In the genomic region with DNA sequence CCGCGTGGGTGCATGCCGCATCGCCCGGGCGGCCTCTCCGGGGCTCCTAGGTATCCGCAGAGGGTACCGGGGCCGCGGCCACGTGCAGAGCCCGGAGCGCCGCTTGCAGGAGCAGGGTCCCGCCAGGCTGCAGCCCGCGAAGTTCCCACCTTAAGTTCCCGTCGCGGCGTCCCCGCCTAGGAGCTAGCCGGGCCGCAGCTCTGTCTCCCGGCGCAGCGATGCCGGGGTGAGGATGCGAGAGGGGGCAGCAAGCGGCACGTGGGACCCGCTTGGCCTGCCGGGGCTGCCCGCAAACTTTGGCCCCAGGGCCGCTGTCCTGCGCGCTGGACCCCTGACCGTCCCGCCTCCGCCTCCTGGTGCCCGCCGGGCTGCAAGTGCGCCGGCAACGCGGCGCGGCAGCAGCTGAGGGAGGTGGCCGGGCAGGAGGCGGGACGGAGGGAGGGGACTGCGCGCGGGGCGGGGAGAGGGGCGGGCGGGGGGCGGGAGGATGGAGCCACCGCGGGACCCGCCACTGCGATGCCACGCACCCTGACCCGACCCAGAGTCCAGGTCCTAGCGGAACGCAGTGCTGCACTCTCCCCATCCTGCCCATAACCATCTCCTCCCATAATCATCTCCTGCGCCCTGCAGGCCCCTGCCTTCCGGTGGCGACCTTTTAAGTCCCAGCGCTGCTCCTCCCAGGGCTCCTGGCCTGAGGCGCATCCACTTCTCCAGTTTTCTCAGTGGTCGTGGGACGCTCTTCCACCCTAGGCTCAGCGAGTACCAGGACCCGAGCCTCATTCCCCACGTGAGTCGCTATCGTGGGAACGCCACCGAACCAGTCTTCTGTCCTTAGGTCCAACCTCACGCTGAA, we compare ENCODE assay signal across 8 mouse cellular contexts. TPM values are rescaled to one million over a fixed set of nuclear protein-coding genes. Genes with fewer than 3 reads are reported as not detected.
DNase-seq lines count a peak whose midpoint lies in the region; ATAC-seq and TF ChIP-seq lines count a peak whose summit lies in the region.

No protein-coding gene starts in this region.

- TF ChIP-seq EP300 in liver, embryonic 14.5 days (IDR thresholded peaks at IDR 0.05; ENCODE audit: low read depth): no peak

- peak; percentile 45 to 76 for DNase-seq in adrenal gland, adult (ENCODE audit: inconsistent age in 2 of 2, low spot score in 1 of 2)
- no peak for DNase-seq in adrenal gland, adult 8-10 months
- peak; percentile 39 to 46 for DNase-seq in adrenal gland, adult 18-20 months (ENCODE audit: low spot score in 2 of 2)
- DNase-seq in forebrain, embryonic 14.5 days (ENCODE audit: low spot score): peak; percentile 55
- peak; percentile 76 for DNase-seq in intestine, embryonic 14.5 days (ENCODE audit: low spot score)
- no peak for DNase-seq in liver, embryonic 14.5 days (ENCODE audit: low read depth in 3 of 3, low spot score in 3 of 3)
- peak; percentile 25 for DNase-seq in ovary, adult 18-20 months (ENCODE audit: low spot score)
- DNase-seq in cerebellum, postnatal 4 days (ENCODE audit: low spot score in 2 of 2): no peak

- 0 out of 2 replicates have a peak, but pooled peaks cover 2% of the 10 kb centered on the region for H3K9me3 ChIP-seq in forebrain, embryonic 14.5 days (replicated peaks; ENCODE audit: control insufficient read depth, low read length)
- no peaks in the 10 kb centered on the region for H3K9me3 ChIP-seq in intestine, embryonic 14.5 days (ENCODE audit: control insufficient read depth, low read length)
- no peaks in the 10 kb centered on the region for H3K9me3 ChIP-seq in liver, embryonic 14.5 days (ENCODE audit: control insufficient read depth, low read length)

- no peaks in the 10 kb centered on the region for H3K36me3 ChIP-seq in forebrain, embryonic 14.5 days (ENCODE audit: control insufficient read depth, insufficient read depth, low read length)
- H3K36me3 ChIP-seq in intestine, embryonic 14.5 days (ENCODE audit: control insufficient read depth, insufficient read depth, low read length): no peaks in the 10 kb centered on the region
- H3K36me3 ChIP-seq in liver, embryonic 14.5 days (replicated peaks; ENCODE audit: control insufficient read depth, insufficient read depth, low read depth): no peaks in the 10 kb centered on the region

- no peak overlapping the region for H3K27ac ChIP-seq in forebrain, embryonic 14.5 days (ENCODE audit: low read depth, low read length)
- no peak overlapping the region for H3K27ac ChIP-seq in intestine, embryonic 14.5 days (ENCODE audit: low read depth)
- no peak overlapping the region for H3K27ac ChIP-seq in liver, embryonic 14.5 days

- H3K4me3 ChIP-seq in forebrain, embryonic 14.5 days (ENCODE audit: low read depth, low read length): peak overlapping the region; percentile 47
- H3K4me3 ChIP-seq in intestine, embryonic 14.5 days (ENCODE audit: low read depth, low read length): peak overlapping the region; percentile 63
- peak overlapping the region; percentile 20 to 37; a peak in 3 of 4 replicates for H3K4me3 ChIP-seq in liver, embryonic 14.5 days (ENCODE audit: insufficient read depth in 1 of 2, low read depth in 2 of 2, low read length in 2 of 2)

- ATAC-seq in forebrain, embryonic 14.5 days: peak; percentile 65
- ATAC-seq in intestine, embryonic 14.5 days (replicated peaks; ENCODE audit: low FRiP score, low TSS enrichment, low read depth): peak; percentile 77
- no peak for ATAC-seq in liver, embryonic 14.5 days (ENCODE audit: insufficient read depth)

- H3K4me1 ChIP-seq in forebrain, embryonic 14.5 days (ENCODE audit: control insufficient read depth, insufficient read depth, low read length): peaks cover 7% of the 10 kb centered on the region; the same call in 1 of the 2 replicates
- peaks cover 9% of the 10 kb centered on the region for H3K4me1 ChIP-seq in intestine, embryonic 14.5 days (replicated peaks; ENCODE audit: control insufficient read depth, insufficient read depth, low read length)
- no peaks in the 10 kb centered on the region for H3K4me1 ChIP-seq in liver, embryonic 14.5 days (replicated peaks; ENCODE audit: control insufficient read depth in 2 of 2, insufficient read depth in 2 of 2, low read length in 1 of 2)

- under 1% methylated on average over 68 of the region's 82 CpGs for WGBS in forebrain, embryonic 14.5 days
- 1% methylated on average over 72 of the region's 82 CpGs for WGBS in intestine, embryonic 14.5 days
- WGBS in liver, embryonic 14.5 days (ENCODE audit: insufficient replicate concordance): 2% methylated on average over 68 of the region's 82 CpGs

- H3K9ac ChIP-seq in forebrain, embryonic 14.5 days (ENCODE audit: low read length): peak overlapping the region; percentile 62
- peak overlapping the region; percentile 52 for H3K9ac ChIP-seq in intestine, embryonic 14.5 days (ENCODE audit: low read length)
- no peak overlapping the region for H3K9ac ChIP-seq in liver, embryonic 14.5 days (replicated peaks)

- TF ChIP-seq CTCF in liver, embryonic 14.5 days (IDR thresholded peaks at IDR 0.05; ENCODE audit: low read depth): no peak

- peaks cover 46% of the 10 kb centered on the region for H3K27me3 ChIP-seq in forebrain, embryonic 14.5 days (replicated peaks; ENCODE audit: control insufficient read depth, insufficient read depth, low read length)
- peaks cover 50% of the 10 kb centered on the region for H3K27me3 ChIP-seq in intestine, embryonic 14.5 days (replicated peaks; ENCODE audit: control insufficient read depth, insufficient read depth, low read length)
- H3K27me3 ChIP-seq in liver, embryonic 14.5 days (ENCODE audit: control insufficient read depth, insufficient read depth, low read length): peaks cover 44% of the 10 kb centered on the region

- H3K4me2 ChIP-seq in forebrain, embryonic 14.5 days (ENCODE audit: low read length): peak overlapping the region; percentile 70
- H3K4me2 ChIP-seq in intestine, embryonic 14.5 days (ENCODE audit: low read length): peak overlapping the region; percentile 91
- peak overlapping the region; percentile 59 for H3K4me2 ChIP-seq in liver, embryonic 14.5 days (ENCODE audit: low read depth)

RNA-seq across cellular contexts. Expression of gene Kcng1, which starts 0.6 kb away (rescaled TPM):
- total RNA-seq in adrenal gland, adult 8-10 months (2022): under 1 TPM in 1 of 4 experiments, not detected in 3; 0.08 TPM
- not detected for total RNA-seq in adrenal gland, adult 18-20 months (2021)
- polyA plus RNA-seq in forebrain, embryonic 14.5 days (2014; fragmentation: Nextera tagmentation; extraction: Ambion mirVana): 8.0 and 9.7 TPM in 2 replicates
- polyA plus RNA-seq in intestine, embryonic 14.5 days (2014; fragmentation: Nextera tagmentation; extraction: Ambion mirVana): 11.7 and 12.0 TPM in 2 replicates
- polyA plus RNA-seq in liver, embryonic 14.5 days (2012; rRNA removed): 0.02 and 0.05 TPM in 2 replicates
- polyA plus RNA-seq in liver, embryonic 14.5 days (2014; fragmentation: Nextera tagmentation; extraction: Ambion mirVana): 0.09 and 0.10 TPM in 2 replicates

RNA-seq across cellular contexts. Expression of gene Mocs3, which starts 50.5 kb away (rescaled TPM):
- 10 to 100 TPM; 16.2 to 18.6 (median 17.9) TPM for total RNA-seq in adrenal gland, adult 8-10 months (2022)
- total RNA-seq in adrenal gland, adult 18-20 months (2021): 10 to 100 TPM; 15.4 to 16.9 TPM
- polyA plus RNA-seq in forebrain, embryonic 14.5 days (2014; fragmentation: Nextera tagmentation; extraction: Ambion mirVana): 9.1 and 9.7 TPM in 2 replicates
- polyA plus RNA-seq in intestine, embryonic 14.5 days (2014; fragmentation: Nextera tagmentation; extraction: Ambion mirVana): 7.7 and 7.8 TPM in 2 replicates
- polyA plus RNA-seq in liver, embryonic 14.5 days (2012; rRNA removed): 4.5 and 4.9 TPM in 2 replicates
- polyA plus RNA-seq in liver, embryonic 14.5 days (2014; fragmentation: Nextera tagmentation; extraction: Ambion mirVana): 3.6 and 3.8 TPM in 2 replicates

RNA-seq across cellular contexts. Expression of gene Dpm1, which starts 50.6 kb away (rescaled TPM):
- total RNA-seq in adrenal gland, adult 8-10 months (2022): 100 to 1,000 TPM; 107 to 133 (median 132) TPM
- 100 to 1,000 TPM; 122 to 134 TPM for total RNA-seq in adrenal gland, adult 18-20 months (2021)
- polyA plus RNA-seq in forebrain, embryonic 14.5 days (2014; fragmentation: Nextera tagmentation; extraction: Ambion mirVana): 51.1 and 71.7 TPM in 2 replicates
- 76.4 and 76.8 TPM in 2 replicates for polyA plus RNA-seq in intestine, embryonic 14.5 days (2014; fragmentation: Nextera tagmentation; extraction: Ambion mirVana)
- polyA plus RNA-seq in liver, embryonic 14.5 days (2012; rRNA removed): 4.2 and 23.2 TPM in 2 replicates
- polyA plus RNA-seq in liver, embryonic 14.5 days (2014; fragmentation: Nextera tagmentation; extraction: Ambion mirVana): 77.8 and 79.2 TPM in 2 replicates

RNA-seq across cellular contexts. Expression of gene Gm20716, which starts 50.8 kb away (rescaled TPM):
- total RNA-seq in adrenal gland, adult 8-10 months (2022): 10 to 100 TPM; 25.8 to 44.4 (median 34.9) TPM
- total RNA-seq in adrenal gland, adult 18-20 months (2021): 10 to 100 TPM; 20.8 to 24.6 TPM
- polyA plus RNA-seq in forebrain, embryonic 14.5 days (2014; fragmentation: Nextera tagmentation; extraction: Ambion mirVana): 26.3 and 26.7 TPM in 2 replicates
- 23.3 and 24.8 TPM in 2 replicates for polyA plus RNA-seq in intestine, embryonic 14.5 days (2014; fragmentation: Nextera tagmentation; extraction: Ambion mirVana)
- 4.9 and 8.5 TPM in 2 replicates for polyA plus RNA-seq in liver, embryonic 14.5 days (2012; rRNA removed)
- 4.4 and 4.7 TPM in 2 replicates for polyA plus RNA-seq in liver, embryonic 14.5 days (2014; fragmentation: Nextera tagmentation; extraction: Ambion mirVana)

Comparison
In these comparisons a context has a peak if more than half of its experiments do, and no peak if none do; other contexts are left out.
1. DNase-seq: peak in adrenal gland, adult (2 of 2), adrenal gland, adult 18-20 months (2 of 2), forebrain, embryonic 14.5 days (single experiment), intestine, embryonic 14.5 days (single experiment) and ovary, adult 18-20 months (single experiment); none in adrenal gland, adult 8-10 months (single experiment), liver, embryonic 14.5 days (0 of 3) and cerebellum, postnatal 4 days (0 of 2).
2. Peak in every context shown above with its lines, with median percentiles within 50 percentile points of each other: H3K4me2 ChIP-seq and H3K4me3 ChIP-seq.